Mouse (Mus musculus): ENCODE measurements around the gene Usp47.

The Usp47 gene

GRCm38 (mm10) chr7:112120861-112121810 lies 97.8 kb downstream of the Usp47 start:
- DNase-seq (ENCODE audit: low read depth in 1 of 2, low spot score in 2 of 2): no peak

GRCm38 (mm10) chr7:112121866-112122500 lies 98.7 kb downstream of the Usp47 start:
- DNase-seq (ENCODE audit: low read depth in 1 of 2, low spot score in 2 of 2): no peak

GRCm38 (mm10) chr7:112123612-112124011 lies 100.3 kb downstream of the Usp47 start:
- no peak for DNase-seq (ENCODE audit: low read depth in 1 of 2, low spot score in 2 of 2)

GRCm38 (mm10) chr7:112125625-112126260 lies 102.4 kb downstream of the Usp47 start:
- DNase-seq (ENCODE audit: low read depth in 1 of 2, low spot score in 2 of 2): no peak

GRCm38 (mm10) chr7:112127085-112127637 lies 103.9 kb downstream of the Usp47 start:
- no peak for DNase-seq (ENCODE audit: low read depth in 1 of 2, low spot score in 2 of 2)

- no peak for DNase-seq (ENCODE audit: low read depth in 1 of 2, low spot score in 2 of 2)
Measured at GRCm38 (mm10) chr7:112127954-112128353, 104.7 kb downstream of the Usp47 start.

- no peak for DNase-seq (ENCODE audit: low read depth in 1 of 2, low spot score in 2 of 2)
Measured at GRCm38 (mm10) chr7:112128810-112129209, 105.5 kb downstream of the Usp47 start.

GRCm38 (mm10) chr7:112129851-112130250 lies 106.5 kb downstream of the Usp47 start:
- DNase-seq (ENCODE audit: low read depth in 1 of 2, low spot score in 2 of 2): no peak

GRCm38 (mm10) chr7:112130660-112131059 lies 107.4 kb downstream of the Usp47 start:
- no peak for DNase-seq (ENCODE audit: low read depth in 1 of 2, low spot score in 2 of 2)

- no peak for DNase-seq (ENCODE audit: low read depth in 1 of 2, low spot score in 2 of 2)
Measured at GRCm38 (mm10) chr7:112132005-112132404, 108.7 kb downstream of the Usp47 start.

- DNase-seq (ENCODE audit: low read depth in 1 of 2, low spot score in 2 of 2): no peak
Measured at GRCm38 (mm10) chr7:112133277-112133676, 110.0 kb downstream of the Usp47 start.

GRCm38 (mm10) chr7:112135161-112135560 lies 111.9 kb downstream of the Usp47 start:
- no peak for DNase-seq (ENCODE audit: low read depth in 1 of 2, low spot score in 2 of 2)

GRCm38 (mm10) chr7:112136537-112136936 lies 113.2 kb downstream of the Usp47 start:
- no peak for DNase-seq (ENCODE audit: low read depth in 1 of 2, low spot score in 2 of 2)

GRCm38 (mm10) chr7:112138168-112138508 lies 114.8 kb downstream of the Usp47 start:
- no peak for DNase-seq (ENCODE audit: low read depth in 1 of 2, low spot score in 2 of 2)

GRCm38 (mm10) chr7:112138509-112139405 lies 115.5 kb downstream of the Usp47 start:
- no peak for DNase-seq (ENCODE audit: low read depth in 1 of 2, low spot score in 2 of 2)

GRCm38 (mm10) chr7:112140725-112141124 lies 117.4 kb downstream of the Usp47 start:
- DNase-seq (ENCODE audit: low read depth in 1 of 2, low spot score in 2 of 2): no peak

- DNase-seq (ENCODE audit: low read depth in 1 of 2, low spot score in 2 of 2): no peak
Measured at GRCm38 (mm10) chr7:112142616-112143015, 119.3 kb downstream of the Usp47 start.

- no peak for DNase-seq (ENCODE audit: low read depth in 1 of 2, low spot score in 2 of 2)
Measured at GRCm38 (mm10) chr7:112143090-112143500, 119.8 kb downstream of the Usp47 start.

- DNase-seq (ENCODE audit: low read depth in 1 of 2, low spot score in 2 of 2): no peak
Measured at GRCm38 (mm10) chr7:112143978-112144377, 120.7 kb downstream of the Usp47 start.

GRCm38 (mm10) chr7:112144646-112145179 lies 121.4 kb downstream of the Usp47 start:
- no peak for DNase-seq (ENCODE audit: low read depth in 1 of 2, low spot score in 2 of 2)

All from monocyte, adult 2 months (primary cell).